In the genomic region with DNA sequence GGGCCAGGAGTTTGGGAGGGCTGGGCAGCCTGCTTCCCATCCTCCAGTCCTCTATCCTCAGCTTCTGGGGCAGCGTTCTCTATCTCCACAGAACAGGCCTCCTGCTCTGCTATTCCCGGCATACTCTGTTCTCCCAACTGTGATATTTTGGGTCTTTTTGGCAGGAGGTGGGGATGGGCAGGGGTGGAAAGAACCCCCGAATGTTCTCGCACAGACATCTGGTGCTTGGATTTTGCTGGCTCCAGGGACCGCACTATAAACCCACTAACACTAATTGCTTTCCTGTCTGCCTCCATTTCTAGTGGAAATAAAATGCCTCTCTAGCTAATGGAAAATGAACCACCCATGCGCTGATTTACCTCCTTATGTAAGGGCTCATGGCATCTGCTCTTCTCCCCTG, we compare ENCODE assay signal across 10 mouse cellular contexts. TPM values are rescaled to one million over a fixed set of nuclear protein-coding genes. Genes with fewer than 3 reads are reported as not detected.
A peak's percentile ranks its signal among the peaks of the same experiment; 100 is the strongest.
DNase-seq lines count a peak whose midpoint lies in the region; ATAC-seq and TF ChIP-seq lines count a peak whose summit lies in the region.
"Had no signal": no experiment of that assay in that cellular context is flagged by ENCODE, and none has a peak within 500 bp of the region (broad histone marks: within the 10 kb centered on the region; RNA-seq: fewer than 3 reads in every experiment).

No protein-coding gene starts in this region.

- H3K4me3 ChIP-seq in lung, embryonic 14.5 days (ENCODE audit: low read depth, low read length): no peak overlapping the region
- H3K4me3 ChIP-seq in olfactory bulb, adult 2 months (ENCODE audit: insufficient read depth, low read depth, low read length): no peak overlapping the region

- 60% methylated on average over 6 of the region's 6 CpGs for WGBS in lung, embryonic 14.5 days
- 31% methylated on average over 6 of the region's 6 CpGs for WGBS in olfactory bulb, adult 2 months

- no peaks in the 10 kb centered on the region for H3K27me3 ChIP-seq in lung, embryonic 14.5 days (ENCODE audit: insufficient read depth, low read length)
- H3K27me3 ChIP-seq: megakaryocyte, embryonic 14.5 days had no signal

- no peak for TF ChIP-seq CTCF in lung, embryonic 14.5 days (IDR thresholded peaks at IDR 0.05; ENCODE audit: low read depth)
- TF ChIP-seq CTCF in olfactory bulb, adult 2 months (IDR thresholded peaks at IDR 0.05; ENCODE audit: insufficient read depth, low read depth, low read length): no peak

- no peak overlapping the region for H3K4me2 ChIP-seq in lung, embryonic 14.5 days

- no peaks in the 10 kb centered on the region for H3K36me3 ChIP-seq in lung, embryonic 14.5 days (ENCODE audit: insufficient read depth)

- DNase-seq in lung, embryonic 14.5 days: no peak
- DNase-seq in lung, postnatal 25 days (ENCODE audit: low spot score): no peak
- peak; percentile 92 to 93 for DNase-seq in frontal cortex, adult 2 months (ENCODE audit: extremely low spot score in 1 of 2, low spot score in 1 of 2)
- peak; percentile 88 for DNase-seq in layer of hippocampus, postnatal 36 days
- no peak for DNase-seq in urinary bladder, postnatal 14 days (ENCODE audit: low spot score)
- DNase-seq in lung, postnatal 10 days: no peak
- DNase-seq in cerebellum, postnatal 4 days (ENCODE audit: low spot score in 2 of 2): no peak
- DNase-seq: thymus, adult 18-20 months had no signal

- peaks cover 45% of the 10 kb centered on the region for H3K4me1 ChIP-seq in lung, embryonic 14.5 days (ENCODE audit: insufficient read depth)
- peaks cover 29% of the 10 kb centered on the region for H3K4me1 ChIP-seq in olfactory bulb, adult 2 months (ENCODE audit: control insufficient read depth, insufficient read depth, low read length)

- no peaks in the 10 kb centered on the region for H3K9me3 ChIP-seq in lung, embryonic 14.5 days (ENCODE audit: low read depth, low read length)

- no peak for ATAC-seq in lung, embryonic 14.5 days (ENCODE audit: insufficient read depth)

- H3K27ac ChIP-seq in lung, embryonic 14.5 days (ENCODE audit: low read depth): peak overlapping the region; percentile 90
- peak overlapping the region; percentile 93 for H3K27ac ChIP-seq in olfactory bulb, adult 2 months (ENCODE audit: insufficient read depth, low read depth, low read length)

- H3K9ac ChIP-seq in lung, embryonic 14.5 days: no peak overlapping the region

- no peak for TF ChIP-seq POLR2A in olfactory bulb, adult 2 months (IDR thresholded peaks at IDR 0.05; ENCODE audit: insufficient read depth, low read depth, low read length)

RNA-seq across cellular contexts. Expression of a gene that starts 58.9 kb away (rescaled TPM):
- polyA plus RNA-seq in lung, embryonic 14.5 days (2014; fragmentation: Nextera tagmentation; extraction: Ambion mirVana): 49.9 and 53.6 TPM in 2 replicates
- polyA plus RNA-seq in frontal cortex, adult 2 months (2012; rRNA removed): 31.6 and 35.8 TPM in 2 replicates
- 10 to 100 TPM; 26.2 to 27.2 TPM for total RNA-seq in layer of hippocampus, postnatal 36 days (2021)
- not detected in 2 replicates for polyA plus RNA-seq in olfactory bulb, adult 2 months (2012; ENCODE audit: insufficient read depth, insufficient read length, low replicate concordance, missing spikeins)

Comparison
In these comparisons a context has a peak if more than half of its experiments do, and no peak if none do; other contexts are left out.
1. DNase-seq: peak in frontal cortex, adult 2 months (2 of 2) and layer of hippocampus, postnatal 36 days (2 of 2); none in lung, embryonic 14.5 days (single experiment), lung, postnatal 25 days (single experiment), urinary bladder, postnatal 14 days (single experiment), lung, postnatal 10 days (single experiment) and cerebellum, postnatal 4 days (0 of 2).
2. RNA of a gene that starts 58.9 kb away (polyA plus RNA-seq): 49.9 to 53.6 TPM in lung, embryonic 14.5 days and 31.6 to 35.8 TPM in frontal cortex, adult 2 months; not detected in olfactory bulb, adult 2 months; every median in the first group is over 10 times any median in the second.